Mouse (Mus musculus) bone marrow, adult 2 months (tissue): ENCODE data around the gene Ctsd.

ENCODE experiments used
- CTCF ChIP-seq: fragments of 200-500 bp; IDR thresholded peaks from 2 replicates; pipeline ENCODE4 v1.5.1; 2011; ENCODE audit warnings: low read length, control low read depth; ENCODE audit not compliant: control insufficient read depth, insufficient read depth
- POLR2A ChIP-seq: fragments of 200-500 bp; IDR thresholded peaks from 2 replicates; pipeline ENCODE4 v1.6.1; 2011; ENCODE audit warnings: low read depth, mild to moderate bottlenecking, control low read depth, low read length, borderline replicate concordance; ENCODE audit not compliant: control insufficient read depth

DNA sequence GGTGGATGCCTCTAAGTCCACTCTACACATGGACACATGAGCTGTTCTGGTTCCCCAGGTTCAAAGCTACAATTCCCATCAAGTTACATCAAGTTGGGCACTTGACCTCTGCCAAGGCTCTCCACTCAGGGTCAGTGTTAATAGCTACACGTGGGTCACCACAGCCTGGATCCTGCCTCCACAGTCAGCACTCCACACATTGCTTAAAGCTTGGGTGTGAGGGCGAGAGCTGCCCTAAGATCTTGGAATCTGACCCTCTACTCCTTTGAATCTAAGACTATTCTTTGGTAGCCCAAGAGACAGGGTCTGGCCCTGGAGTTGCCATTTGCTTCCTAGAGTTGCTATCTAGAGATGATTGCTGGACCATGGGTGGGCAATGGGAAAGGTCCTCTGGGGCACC lies 902 bp upstream of the Ctsd start:
- TF ChIP-seq POLR2A (no peak), CTCF (no peak)
